Mouse (Mus musculus) erythroblast, adult 5-6 weeks (primary cell): Measurements from ENCODE around the gene Caskin2. TPM values are rescaled to one million over a fixed set of nuclear protein-coding genes. Genes with fewer than 3 reads are reported as not detected.
A peak's percentile ranks its signal among the peaks of the same experiment; 100 is the strongest.

Source experiments
- ATAC-seq: replicated peaks from 2 replicates; pipeline ENCODE4 v1.8.0; 2016; ENCODE audit warnings: moderate number of reproducible peaks, mild to moderate bottlenecking, moderate TSS enrichment, inconsistent platforms; ENCODE audit not compliant: poor library complexity, low FRiP score, severe bottlenecking
- total RNA-seq, 2 experiments: library from RNA; stranded (forward) in 1 of 2; stranded (reverse) in 1 of 2; fragments of 150-400 nt in 1 of 2; fragments of 200-764, 138-1000 nt in 1 of 2; gene quantifications; 2 replicates each; pipeline versions ENCODE4 v1.2.3 to v1.2.4; 2015 to 2017; ENCODE audit warnings: low replicate concordance in 2 of 2

Caskin2 gene
- total RNA-seq, 2 experiments from 2014 or later = 2.0 to 4.8 TPM

- ATAC-seq = no peak
These were observed 4.1 kb downstream of the Caskin2 start for GRCm38 (mm10) chr11:115809311-115809781.

- no peak for ATAC-seq
These were observed 4.6 kb downstream of the Caskin2 start for GRCm38 (mm10) chr11:115808696-115809310.

- ATAC-seq = no peak
These were observed 5.5 kb downstream of the Caskin2 start for GRCm38 (mm10) chr11:115807971-115808370.

- no peak for ATAC-seq
These were observed 6.1 kb downstream of the Caskin2 start for GRCm38 (mm10) chr11:115807306-115807705.

GRCm38 (mm10) chr11:115806154-115806553 is 7.3 kb downstream of the Caskin2 start:
- no peak for ATAC-seq

GRCm38 (mm10) chr11:115805005-115805404 is 8.4 kb downstream of the Caskin2 start:
- ATAC-seq = peak; percentile 81

- ATAC-seq = no peak
These were observed 10.2 kb downstream of the Caskin2 start for GRCm38 (mm10) chr11:115803072-115803709.

- no peak for ATAC-seq
These were observed 12.5 kb downstream of the Caskin2 start for GRCm38 (mm10) chr11:115800981-115801380.

GRCm38 (mm10) chr11:115797665-115798064 is 15.8 kb downstream of the Caskin2 start:
- ATAC-seq = no peak

GRCm38 (mm10) chr11:115796898-115797297 is 16.5 kb downstream of the Caskin2 start:
- no peak for ATAC-seq

GRCm38 (mm10) chr11:115792353-115792752 is 21.1 kb downstream of the Caskin2 start:
- ATAC-seq = no peak

GRCm38 (mm10) chr11:115791919-115792318 is 21.5 kb downstream of the Caskin2 start:
- no peak for ATAC-seq

GRCm38 (mm10) chr11:115789787-115790186 is 23.7 kb downstream of the Caskin2 start:
- no peak for ATAC-seq

GRCm38 (mm10) chr11:115786473-115786872 is 27.0 kb downstream of the Caskin2 start:
- ATAC-seq = no peak

GRCm38 (mm10) chr11:115780141-115781070 is 33.0 kb downstream of the Caskin2 start:
- no peak for ATAC-seq

- peak; percentile 81 for ATAC-seq
These were observed 34.3 kb downstream of the Caskin2 start for GRCm38 (mm10) chr11:115779038-115779571.

- no peak for ATAC-seq
These were observed 35.7 kb downstream of the Caskin2 start for GRCm38 (mm10) chr11:115777487-115778335.

- no peak for ATAC-seq
These were observed 36.5 kb downstream of the Caskin2 start for GRCm38 (mm10) chr11:115776954-115777353.
